Mouse (Mus musculus): ENCODE results near the gene Mapk7.

Gene Mapk7

DNA sequence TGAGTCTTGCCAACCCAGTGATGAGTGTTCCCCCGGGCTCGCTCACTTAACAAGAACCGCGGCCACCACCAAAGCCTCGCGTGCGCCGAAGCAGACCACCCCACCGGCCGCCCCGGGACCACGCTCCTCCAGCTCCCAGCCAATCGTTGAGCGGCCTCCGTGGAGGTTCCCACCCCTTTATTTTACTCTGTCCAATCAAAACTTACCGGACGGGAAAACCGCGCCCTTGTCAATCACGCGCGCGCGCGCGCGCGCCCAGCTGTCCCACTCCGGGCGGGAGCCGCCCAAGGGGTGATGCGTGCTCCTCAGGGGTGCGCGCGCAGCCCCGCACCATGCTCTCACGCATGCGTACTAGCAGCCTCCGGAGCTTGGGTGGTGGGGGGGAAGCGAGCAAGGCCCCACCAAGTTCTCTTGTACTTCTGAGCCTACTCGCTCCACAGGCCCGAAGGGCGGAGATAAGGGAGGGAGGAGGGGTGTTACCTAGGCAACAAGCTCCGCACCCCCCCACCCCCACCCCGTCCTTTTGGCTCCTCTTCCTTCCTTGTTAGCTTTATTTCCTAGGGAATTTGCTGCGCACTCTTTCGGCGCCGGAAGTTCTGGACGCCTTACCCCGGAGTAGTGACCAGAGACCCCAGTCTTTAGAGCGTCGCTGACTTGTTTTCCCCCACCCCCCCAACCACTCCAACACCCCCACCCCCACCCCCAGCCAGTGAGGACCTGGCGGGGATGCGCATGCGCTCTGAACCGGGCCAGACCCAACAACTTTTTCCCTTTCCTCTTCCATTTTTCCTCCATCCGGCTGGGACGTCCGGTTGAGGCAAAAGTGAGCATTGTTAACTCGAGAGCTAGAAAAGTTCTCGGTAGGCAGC, at the start of gene Mapk7:
TSS of gene Mapk7 (minus strand) at position 278 of the 869 bp plus-strand sequence.
- DNase-seq (ENCODE audit: low spot score): peak; percentile 100

DNA sequence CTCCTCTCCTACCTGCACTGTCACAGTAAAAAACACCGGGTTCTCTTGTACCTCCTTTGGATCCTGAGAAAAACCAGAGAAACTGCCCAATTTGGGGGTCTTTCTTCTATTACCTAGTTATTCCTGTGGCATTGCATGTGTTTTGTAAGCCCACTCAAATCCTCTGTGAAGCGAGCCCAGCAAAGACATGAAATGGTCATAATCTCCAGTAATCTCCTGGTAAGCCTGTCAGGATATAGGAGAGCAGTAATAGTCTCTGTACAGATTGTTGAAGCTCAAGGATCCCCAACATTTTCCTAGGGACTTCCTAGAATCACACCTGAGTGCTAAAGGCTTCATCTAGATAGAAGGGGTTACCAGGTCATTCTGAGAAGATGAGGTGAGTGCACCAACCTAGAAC, 46.9 kb upstream of the Mapk7 start:
- no peak for DNase-seq (ENCODE audit: low spot score)

DNA sequence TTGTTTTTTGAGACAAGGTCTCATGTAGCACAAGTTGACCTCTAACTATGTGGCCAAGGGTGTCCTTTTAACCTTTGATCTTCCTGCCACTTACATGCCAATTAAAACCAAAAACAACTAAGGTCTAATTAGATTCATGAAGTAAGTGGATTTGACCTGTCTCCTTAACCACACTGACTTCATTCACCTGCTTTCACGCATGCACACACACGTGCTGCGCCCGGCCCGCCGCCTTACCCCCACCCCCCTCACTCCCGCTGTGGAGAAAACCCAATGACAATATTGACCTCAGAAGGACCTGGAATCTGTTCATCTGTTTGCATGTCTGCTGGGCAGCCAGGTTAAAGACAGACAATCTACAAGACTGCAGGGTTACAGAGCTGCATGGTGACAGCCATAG, 46.4 kb upstream of the Mapk7 start:
- DNase-seq (ENCODE audit: low spot score): no peak

DNA sequence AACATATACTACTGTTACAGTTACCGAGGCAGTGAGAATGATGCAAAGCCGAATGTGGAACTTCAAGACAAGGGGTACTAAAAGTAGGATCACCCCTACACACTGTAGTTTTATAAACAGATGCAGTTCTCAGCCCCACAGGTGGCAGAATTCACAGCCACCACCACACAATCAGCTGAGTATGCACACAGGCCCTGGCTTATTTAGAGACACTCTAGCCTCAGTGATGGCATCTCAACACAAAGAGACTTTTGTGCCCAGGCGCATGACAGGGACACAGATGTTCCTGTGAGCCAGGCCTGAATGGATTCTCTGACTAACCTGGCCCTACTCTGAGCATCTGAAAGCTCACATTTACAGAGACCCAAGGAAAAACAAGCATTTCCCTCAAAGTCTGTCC, 43.2 kb upstream of the Mapk7 start:
- DNase-seq (ENCODE audit: low spot score): no peak

DNA sequence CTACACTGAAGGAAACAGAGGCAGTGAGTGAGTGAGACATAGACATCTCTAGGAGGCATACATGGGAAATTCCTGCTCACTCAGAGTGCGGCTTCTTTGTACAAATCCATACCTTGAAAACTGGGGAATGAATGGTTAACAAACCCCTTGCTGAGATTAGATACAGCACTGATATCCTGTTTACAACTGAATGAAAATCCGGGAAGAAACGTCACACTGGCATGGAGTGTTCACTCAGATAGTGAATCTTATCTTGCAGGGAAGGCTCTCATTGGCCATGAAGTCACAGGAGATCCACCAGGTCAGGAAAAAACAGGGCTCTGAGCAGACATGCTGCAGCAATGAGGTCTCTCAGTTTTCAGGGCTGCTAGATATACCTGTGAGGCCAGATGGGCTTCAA, 42.7 kb upstream of the Mapk7 start:
- DNase-seq (ENCODE audit: low spot score): no peak

DNA sequence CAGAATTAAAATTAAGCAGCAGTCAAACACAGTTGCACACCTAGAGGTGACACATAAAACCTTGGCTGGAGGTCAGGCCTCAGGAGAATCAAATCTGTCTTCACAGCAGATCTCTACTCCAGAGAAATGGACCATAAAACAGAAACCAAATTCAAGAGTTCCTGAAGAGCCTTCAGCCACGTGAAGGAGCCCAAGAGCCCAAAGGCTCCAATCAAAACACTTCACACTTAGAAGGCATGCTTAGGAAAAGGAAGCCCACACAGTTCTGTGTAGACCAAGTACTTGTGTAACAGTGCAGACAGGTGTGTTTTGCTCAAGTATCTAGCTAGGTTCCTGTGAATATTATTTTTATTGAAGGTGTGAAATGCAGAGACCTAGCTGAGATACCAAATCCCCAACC, 41.3 kb upstream of the Mapk7 start:
- DNase-seq (ENCODE audit: low spot score): no peak

DNA sequence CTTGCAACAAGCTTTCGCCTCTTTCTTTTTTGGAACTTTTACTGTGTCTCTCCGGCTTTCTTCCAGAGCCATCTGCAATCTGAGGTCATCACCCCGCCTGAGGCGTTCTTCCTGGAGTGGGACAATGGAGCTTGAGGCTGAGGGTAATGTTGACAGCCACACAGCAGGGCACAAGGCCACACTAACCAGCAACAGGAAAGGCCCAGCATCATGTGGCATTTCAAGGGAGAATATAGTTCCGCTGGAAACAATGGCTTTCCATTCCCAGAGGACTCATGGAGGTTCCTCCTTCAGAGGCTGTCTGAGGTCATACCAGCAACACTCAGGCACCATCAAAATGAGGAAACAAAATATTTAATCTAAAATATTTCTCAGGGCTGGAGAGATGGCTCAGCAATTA, 39.4 kb upstream of the Mapk7 start:
- DNase-seq (ENCODE audit: low spot score): no peak

DNA sequence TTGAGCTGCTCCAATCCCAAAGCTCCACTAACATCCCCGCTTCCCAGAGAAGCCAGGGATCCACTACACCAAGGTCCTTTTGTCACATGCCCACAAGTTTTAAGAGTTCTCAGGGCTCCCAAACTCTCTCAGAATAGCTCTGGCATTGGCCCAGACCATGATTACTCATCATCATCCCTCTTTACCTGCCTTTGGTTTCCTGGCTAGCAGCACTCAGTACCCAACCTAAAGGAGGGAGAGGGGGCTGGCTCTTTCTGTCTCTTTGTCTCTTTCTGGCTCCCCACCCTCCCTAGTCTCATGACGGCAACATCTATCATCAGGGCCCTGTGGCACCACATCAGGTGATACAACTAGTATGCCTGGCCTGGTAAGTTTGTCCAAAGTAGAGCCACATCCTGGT, 38.6 kb upstream of the Mapk7 start:
- no peak for DNase-seq (ENCODE audit: low spot score)

DNA sequence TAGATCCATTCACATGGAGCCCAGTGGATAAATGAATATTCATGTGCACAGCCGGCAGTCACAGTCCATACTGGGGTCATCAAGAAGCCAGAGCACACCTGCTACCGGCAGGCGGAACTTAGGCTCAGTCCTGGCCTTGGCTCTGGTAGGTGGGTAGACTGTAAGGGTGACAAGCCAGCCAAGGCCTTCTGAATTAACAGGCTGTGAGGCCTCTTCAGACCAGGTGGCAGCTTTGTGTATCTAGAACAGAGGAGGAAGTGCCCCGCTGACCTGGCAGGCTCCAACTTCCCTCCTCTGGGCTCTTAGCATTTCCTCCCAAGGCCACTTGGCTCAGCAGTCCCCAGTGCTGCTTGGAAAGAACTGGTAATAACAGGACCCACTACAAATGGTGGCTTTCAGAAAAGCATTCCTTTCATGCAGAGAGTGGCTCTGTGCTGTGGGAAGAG, 35.1 kb upstream of the Mapk7 start:
- no peak for DNase-seq (ENCODE audit: low spot score)

DNA sequence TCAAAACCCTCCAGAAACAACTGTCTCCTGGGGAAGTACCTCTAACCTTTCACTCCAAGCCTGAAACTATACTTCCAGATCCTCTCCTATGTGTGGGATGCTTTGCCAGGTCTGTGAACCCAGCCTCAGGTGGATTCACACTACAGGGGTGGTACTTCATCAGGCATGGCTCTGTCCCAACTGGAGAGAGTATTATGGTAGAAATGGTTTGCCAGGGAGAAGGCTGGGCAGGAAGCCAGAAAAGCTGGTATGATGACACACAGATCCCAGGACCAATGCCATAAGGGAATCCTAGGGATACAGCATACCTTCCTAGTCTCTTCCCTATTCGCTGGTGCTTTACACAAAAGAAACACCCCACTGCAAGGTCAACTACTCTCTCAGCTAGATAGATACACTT, 32.7 kb upstream of the Mapk7 start:
- DNase-seq (ENCODE audit: low spot score): no peak

DNA sequence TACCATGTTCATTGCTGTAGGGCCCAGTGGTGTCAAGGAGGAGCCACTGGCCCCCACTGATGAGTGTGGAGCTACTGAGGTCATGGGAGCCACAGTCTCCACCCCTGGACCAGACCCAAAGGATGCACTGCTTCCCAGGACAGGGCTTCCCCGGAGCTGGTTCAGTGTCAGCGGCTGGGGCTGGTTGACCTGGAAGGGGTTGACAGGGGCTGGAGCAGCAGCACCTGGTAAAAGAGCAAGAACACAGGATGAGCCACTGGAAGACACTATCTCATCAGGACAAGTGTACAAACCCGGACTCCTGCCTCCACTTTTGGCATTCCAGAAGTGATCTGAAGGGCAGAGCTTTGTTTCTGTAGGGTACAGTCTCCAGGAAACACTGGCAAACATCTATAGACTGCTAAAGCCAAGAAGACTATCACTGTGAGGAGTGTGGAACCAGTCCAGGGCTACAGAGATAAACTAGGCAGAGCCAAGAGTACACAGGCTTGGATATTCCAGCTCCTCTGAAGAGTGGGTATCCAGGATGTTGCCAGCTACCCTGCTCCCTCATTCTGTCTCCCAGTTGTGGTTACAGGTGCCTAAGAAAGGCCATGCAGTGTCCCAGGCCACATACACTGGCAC, 25.4 kb upstream of the Mapk7 start:
- DNase-seq (ENCODE audit: low spot score): no peak

DNA sequence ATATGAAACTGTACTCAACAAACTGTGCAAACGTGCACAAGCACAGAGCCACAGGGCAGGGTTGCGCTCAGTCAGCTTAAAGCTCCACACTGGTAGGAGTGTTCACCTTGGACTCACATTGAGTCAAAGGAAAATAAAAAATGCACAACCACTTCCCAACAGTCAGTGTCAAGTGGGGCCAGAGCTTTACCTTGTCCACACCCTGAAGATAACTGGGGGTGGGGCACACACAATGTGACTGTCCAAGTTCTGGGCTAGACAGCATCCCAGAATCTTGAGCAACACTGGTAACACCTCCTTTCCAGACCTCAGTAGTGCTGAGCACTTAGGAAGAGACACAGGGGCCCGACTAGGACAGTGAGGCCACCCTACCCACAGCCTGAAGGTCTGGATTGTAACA, 24.7 kb upstream of the Mapk7 start:
- no peak for DNase-seq (ENCODE audit: low spot score)

DNA sequence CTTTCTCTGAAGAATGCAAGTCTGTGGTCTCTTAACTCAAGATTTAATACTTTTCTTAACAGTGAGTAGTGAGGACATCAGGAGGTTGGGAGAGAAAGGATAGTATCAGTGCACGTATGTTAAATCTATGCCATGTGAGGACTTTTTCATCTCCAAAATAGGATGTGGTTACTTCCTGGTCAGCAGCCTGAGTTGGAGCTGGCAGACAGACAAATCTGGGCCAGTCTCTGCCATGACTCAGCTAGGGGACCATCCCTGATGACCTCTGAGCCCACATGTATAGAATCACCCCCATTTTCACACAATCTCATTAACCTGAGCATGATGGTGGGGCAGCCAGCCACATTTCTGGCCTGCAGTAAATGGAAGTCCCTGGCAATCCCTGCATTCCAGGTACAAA, 23.8 kb upstream of the Mapk7 start:
- no peak for DNase-seq (ENCODE audit: low spot score)

DNA sequence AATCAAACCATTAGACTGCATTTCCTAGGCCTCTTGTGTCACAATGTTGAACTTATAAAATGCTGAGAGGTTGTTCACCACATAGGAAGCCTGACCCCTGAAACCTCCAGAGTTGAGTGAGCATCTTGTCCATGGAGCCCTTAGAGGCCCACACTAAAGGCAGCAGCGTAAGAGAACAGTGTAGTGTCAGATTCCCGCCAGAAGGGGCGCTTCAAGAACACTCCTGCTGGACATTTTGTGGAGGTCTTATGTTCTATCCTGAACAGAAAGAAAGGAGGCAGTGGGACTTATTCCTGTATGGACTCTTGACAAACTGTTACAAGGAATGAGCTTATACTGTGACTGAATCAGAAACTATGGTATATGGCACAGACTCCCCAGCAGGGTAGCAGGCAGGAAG, 20.7 kb upstream of the Mapk7 start:
- DNase-seq (ENCODE audit: low spot score): peak; percentile 73

DNA sequence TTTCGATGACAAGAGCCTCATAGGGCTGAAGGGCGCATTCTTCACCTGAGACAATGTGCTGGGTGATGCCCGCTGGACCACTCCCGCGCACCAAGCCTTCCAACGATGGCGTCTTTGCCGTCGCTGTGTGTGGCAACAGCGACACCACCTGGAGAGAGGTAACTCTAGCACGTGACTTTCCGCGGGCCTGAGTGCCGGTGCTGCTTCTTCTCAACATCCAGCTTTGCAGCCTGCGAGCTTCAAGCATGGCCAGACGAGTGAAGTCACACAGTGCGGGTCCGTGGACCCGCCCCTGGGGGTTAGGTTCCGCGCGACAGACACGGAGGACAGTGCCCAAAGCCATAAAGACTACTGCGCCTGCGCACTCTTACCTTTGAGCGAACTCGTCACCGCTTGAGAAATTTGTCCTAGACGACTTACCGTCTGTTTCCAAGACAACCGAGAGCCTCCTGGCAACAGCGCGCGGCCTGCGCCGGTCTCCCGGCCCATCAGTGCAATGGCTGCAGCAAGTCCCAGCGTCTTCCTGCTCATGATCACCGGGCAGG, 10.6 kb upstream of the Mapk7 start, which contains the start of gene B9d1:
TSS of gene B9d1 (plus strand) at position 432 of the 545 bp plus-strand sequence.
- peak; percentile 99 for DNase-seq (ENCODE audit: low spot score)

DNA sequence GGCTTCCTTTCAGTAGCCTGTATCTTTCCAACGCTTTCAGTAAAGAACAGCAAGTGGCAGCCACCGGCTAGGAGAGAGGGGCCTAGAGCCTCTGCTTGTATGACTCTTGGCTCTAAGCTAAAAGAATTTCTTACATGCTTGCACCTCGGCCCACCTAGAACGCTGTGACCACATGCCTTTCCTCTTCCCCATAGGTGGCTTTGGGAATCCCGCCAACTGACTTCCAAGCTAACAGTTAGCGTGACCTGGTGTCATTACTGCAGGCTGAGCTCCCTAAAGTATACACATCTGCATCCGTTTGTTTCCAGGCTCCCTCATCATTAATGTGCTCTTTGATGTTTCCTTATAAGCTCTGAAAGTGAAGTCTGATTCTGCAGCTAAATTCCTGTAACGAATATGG, 9.7 kb upstream of the Mapk7 start:
- DNase-seq (ENCODE audit: low spot score): no peak

DNA sequence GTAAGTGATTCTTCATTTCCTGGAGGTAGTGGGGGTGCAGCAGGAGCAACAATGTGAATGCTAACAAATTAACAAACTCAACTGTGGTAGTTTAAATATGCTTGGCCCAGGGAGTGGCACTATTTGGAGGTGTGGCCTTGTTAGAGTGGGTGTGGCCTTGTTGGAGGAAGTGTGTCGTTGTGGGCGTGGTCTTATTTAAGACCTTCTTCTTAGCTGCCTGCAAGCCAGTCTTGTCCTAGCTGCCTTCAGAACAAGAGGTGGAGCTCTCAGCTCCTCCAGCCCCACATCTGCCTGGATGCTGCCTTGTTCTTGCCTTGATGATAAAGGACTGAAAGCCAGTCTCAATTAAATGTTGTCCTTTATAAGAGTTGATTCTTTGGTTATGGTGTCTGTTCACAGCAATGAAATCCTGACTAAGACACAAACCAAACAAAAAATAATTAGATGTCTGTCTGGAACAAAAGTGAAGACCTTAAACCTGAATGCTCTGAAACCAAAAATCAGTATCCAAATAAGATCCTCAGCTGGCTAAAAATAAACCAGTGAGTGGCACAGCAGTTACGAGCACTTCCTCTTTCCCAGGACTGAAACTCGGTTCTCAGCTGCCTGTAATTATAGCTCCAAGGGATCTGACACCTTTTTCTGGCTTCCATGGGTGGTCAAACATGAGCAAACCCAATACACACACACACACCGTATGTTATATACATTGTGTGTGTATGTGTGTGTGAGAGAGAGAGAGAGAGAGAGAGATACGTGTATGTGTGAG, 4.7 kb upstream of the Mapk7 start:
- DNase-seq (ENCODE audit: low spot score): no peak

DNA sequence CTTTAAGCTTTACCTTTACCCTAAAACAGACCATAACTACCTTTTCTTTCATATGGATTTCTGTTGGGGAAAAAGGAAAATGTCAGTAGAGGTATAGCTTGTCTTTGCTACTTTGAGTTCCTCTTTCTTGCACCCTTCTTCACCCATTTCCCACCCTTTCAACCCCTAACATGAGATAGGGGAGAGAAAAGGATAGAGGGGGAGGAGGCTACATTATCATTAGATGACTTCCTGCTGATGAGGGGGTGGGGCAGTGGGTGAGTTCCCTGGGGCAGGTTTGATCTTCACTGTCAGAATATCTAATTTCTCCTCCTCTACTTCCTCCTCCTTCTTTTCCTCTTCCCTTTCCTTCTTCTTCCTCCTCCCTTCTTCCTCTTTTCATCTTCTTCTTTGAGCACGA, 3.3 kb upstream of the Mapk7 start:
- no peak for DNase-seq (ENCODE audit: low spot score)

DNA sequence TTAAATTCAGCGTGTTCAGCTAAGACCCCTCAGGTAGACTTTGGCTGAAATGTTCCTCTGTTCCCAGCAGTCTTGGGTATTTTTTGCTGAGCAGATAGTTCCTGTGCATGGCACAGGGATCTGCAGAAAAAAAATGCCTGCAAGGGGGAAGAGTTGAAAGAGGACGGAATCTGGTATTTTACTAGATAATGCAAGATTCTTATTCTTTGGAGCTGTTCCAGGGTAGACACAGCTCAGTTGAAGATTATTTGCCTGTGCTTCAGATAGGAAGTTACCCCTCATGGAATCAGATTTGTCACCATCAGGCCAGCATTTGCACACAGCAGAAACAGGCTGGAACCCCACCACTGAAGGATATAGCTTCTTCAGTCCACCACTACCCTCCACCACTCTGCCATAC, 1.3 kb upstream of the Mapk7 start:
- DNase-seq (ENCODE audit: low spot score): no peak

DNA sequence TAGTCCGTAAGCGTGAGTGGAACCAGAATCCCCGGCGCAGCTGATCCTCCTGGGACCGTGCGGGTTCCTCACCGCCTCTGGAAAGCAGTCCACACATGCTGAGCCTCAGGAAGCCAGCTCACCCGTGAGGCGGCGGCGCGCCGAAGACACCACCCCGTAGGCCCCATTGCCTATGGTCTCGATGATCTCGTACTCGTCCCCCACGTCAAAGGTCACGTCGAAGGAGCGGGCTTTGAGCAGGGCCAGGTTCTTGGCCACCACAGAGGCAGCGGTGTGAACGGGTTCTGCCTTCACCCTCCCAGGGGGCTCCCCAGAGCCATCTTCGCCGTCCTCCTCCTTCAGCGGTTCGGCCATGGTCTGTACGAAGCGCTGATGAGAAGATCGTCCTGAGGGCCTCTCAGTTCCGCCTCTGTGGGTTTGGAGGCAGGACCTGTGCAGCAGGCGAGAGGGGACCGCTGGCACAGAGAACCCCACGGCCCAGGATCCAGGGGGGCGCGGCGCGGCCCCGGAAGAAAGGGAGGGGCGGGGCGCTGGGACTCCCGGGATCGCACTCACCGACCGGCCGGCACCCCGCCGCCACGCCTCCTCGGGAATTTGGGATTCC, 579 bp downstream of the Mapk7 start:
- DNase-seq (ENCODE audit: low spot score): no peak

DNA sequence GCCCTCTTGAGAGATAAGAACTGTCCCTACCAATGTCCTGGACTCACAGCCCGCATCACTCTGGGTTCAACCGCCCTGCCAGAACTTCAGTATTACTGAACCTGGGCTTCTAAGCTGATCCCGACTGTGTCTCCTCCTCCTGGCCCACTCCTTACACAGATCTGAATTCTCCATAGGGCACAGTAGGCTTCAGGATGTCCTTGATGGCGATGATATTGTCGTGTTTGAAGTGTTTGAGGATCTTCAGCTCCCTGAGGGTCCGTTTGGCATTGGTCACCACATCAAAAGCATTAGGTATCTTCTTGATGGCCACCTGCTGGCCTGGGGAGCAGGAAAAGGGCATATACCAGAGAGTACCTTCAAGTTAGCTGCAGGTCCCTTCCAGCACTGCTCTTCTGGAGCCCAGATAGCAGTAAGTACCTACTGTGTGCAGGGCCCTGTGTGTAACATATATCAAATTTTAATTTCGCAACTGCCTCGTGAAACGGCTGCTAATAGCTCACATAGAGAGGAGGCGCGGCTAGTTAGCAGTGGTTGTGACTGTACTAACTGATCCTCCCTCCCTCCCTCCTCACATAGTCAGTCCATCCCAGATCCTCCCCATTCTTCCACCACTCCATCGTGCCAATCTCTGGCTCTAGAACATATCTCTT, 1.3 kb downstream of the Mapk7 start:
- no peak for DNase-seq (ENCODE audit: low spot score)
